Mouse (Mus musculus): ENCODE results near the gene Cfap99. TPM values are rescaled to one million over a fixed set of nuclear protein-coding genes. Genes with fewer than 3 reads are reported as not detected.

The Cfap99 gene
- polyA plus RNA-seq, 1 experiment from 2014 or later = not detected

DNA sequence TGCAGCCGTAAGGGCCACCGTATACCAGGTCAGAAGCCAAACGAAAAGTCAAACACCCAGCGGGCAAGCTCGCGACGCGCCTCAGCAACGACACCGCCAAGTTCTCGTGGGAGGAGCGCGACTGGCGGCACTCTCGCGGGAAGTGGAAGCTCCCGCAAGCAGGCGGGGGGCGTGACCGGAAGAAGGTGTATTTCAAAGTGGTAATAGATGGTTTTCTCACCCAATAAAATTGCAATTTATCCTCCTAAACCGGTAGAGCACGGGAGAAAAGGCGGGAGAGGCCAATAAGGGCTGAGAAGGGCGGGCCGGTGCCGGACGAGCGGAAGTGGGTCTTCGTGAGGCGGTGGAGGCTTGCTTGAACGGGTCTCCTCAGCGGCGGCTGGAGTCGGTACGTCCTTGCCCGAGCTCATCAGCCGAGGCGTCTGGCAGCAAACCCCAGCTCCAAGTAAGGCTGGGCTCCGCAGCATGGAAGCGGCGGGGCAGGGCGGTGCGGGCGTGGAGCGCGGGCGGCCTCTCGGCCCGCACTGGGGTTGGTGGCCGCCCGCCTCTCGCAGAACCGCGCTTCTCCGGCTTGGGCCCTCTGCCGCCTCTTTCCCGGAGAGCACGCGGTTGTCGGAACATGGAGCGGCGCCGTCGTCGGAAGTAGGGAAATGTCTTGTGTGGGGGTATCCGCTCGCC is 47.8 kb downstream of the Cfap99 start, which contains the start of gene Rnf4:
Gene Rnf4 (plus strand): TSS at position 193 of the 678 bp plus-strand sequence.
- H3K9ac ChIP-seq (replicated peaks) = peak within 1 kb of the TSS; percentile 95
- peaks cover 25% of the 10 kb centered on the region for H3K4me1 ChIP-seq
- peak within 1 kb of the TSS; percentile 94 for H3K4me2 ChIP-seq
- WGBS = under 1% methylated on average over 67 of the region's 67 CpGs
- no peaks in the 10 kb centered on the region for H3K27me3 ChIP-seq (replicated peaks)
- H3K27ac ChIP-seq (replicated peaks) = peak within 1 kb of the TSS; percentile 94
- no peaks in the 10 kb centered on the region for H3K36me3 ChIP-seq
- peak within 1 kb of the TSS; percentile 99 for H3K4me3 ChIP-seq (replicated peaks)
- ATAC-seq (ENCODE audit: low FRiP score) = peak; percentile 98
- no peaks in the 10 kb centered on the region for H3K9me3 ChIP-seq (replicated peaks)

DNA sequence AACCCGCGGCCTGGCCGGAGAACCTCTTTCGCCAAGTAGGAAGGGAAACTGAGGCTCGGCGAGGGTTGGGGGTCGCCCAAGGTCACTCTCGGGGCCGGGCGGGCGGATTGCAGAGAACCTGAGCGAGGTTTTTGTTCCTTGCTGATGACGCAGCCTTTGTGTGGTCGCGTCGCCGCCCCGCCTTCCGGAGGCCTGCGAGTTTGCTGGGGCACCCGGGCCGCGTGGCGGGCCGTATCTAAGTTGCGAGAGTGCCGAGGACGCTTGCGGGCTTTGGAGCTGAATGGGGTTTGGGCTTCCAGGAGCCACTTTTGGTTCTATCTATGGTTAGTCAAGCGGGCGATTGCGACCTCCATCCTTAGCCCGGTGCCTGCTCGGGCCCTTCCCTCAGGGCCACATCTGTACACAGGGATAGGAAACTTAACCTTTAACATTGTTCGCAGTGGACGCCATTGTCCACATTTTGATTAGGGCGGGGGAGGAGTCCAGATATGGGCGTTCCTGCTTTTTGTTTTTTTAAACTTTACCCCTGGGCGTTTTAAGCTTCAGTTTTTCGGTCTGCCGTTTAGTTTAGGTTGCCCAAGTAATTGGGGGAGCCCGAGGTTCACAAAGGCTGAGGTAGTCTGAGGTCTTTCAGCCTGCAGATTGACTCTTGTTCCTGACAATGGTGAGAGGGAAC is 48.5 kb downstream of the Cfap99 start:
- Histone ChIP-seq H3K27me3 (replicated peaks) (no peaks in the 10 kb centered on the region), H3K4me1 (peaks cover 25% of the 10 kb centered on the region), H3K36me3 (no peaks in the 10 kb centered on the region), H3K27ac (replicated peaks) (peak overlapping the region; percentile 94), H3K4me2 (peak overlapping the region; percentile 82), H3K9me3 (replicated peaks) (no peaks in the 10 kb centered on the region), H3K4me3 (replicated peaks) (peak overlapping the region; percentile 99), H3K9ac (replicated peaks) (peak overlapping the region; percentile 95)
- peak; percentile 16; the same call in 1 of the 2 replicates for ATAC-seq (ENCODE audit: low FRiP score)
- under 1% methylated on average over 42 of the region's 42 CpGs for WGBS

DNA sequence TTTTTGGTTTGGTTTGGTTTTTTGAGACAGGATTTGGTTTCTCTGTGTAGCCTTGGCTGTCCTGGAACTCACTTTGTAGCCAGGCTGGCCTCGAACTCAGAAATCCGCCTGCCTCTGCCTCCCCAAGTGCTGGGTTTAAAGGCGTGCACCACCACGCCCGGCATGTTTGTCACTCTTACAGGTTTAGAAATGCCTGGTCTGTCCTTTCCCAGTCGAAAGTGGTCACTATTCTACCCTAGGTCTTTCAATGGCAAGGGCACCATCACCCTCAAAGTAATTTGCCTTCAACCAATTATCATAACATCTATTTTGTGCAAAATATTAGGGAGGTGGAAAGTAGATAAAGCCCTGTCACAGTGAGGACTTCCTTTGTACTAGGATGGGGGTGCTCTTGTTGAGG is 51.8 kb downstream of the Cfap99 start:
- Histone ChIP-seq H3K9ac (replicated peaks) (no peak overlapping the region), H3K27ac (replicated peaks) (no peak overlapping the region), H3K27me3 (replicated peaks) (no peaks in the 10 kb centered on the region), H3K4me3 (replicated peaks) (no peak overlapping the region), H3K9me3 (replicated peaks) (no peaks in the 10 kb centered on the region), H3K4me2 (no peak overlapping the region), H3K36me3 (peaks cover 10% of the 10 kb centered on the region), H3K4me1 (peaks cover 23% of the 10 kb centered on the region)
- ATAC-seq (ENCODE audit: low FRiP score) = no peak
- WGBS = over 99% methylated on average over 6 of the region's 6 CpGs

DNA sequence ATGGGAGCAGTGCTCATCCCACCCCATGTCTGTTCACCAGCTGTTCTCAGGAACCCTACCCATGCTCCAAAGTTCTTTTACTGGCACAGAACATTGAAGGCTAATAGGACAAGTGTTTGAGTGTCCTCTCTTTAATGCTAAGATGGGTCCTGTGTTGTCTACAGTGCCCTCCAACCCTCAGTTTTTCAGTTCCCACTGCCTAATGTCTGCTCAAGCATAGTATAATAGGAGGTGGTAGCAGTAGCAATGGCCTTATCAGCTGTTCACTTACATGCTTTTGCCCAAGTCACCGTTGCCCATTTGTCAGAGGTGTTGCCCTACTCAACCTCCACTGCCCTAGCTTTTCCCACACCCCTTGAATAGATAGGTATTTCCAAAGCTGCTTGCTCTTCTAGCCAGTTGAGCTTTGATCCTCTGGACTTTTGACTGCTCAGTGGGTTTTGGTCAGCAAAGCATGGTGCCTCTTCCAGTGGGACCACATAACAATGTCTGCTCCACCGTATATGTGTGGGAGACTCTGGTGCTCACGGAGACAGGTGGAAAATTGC is 63.8 kb downstream of the Cfap99 start:
- peaks cover 88% of the 10 kb centered on the region for H3K36me3 ChIP-seq
- ATAC-seq (ENCODE audit: low FRiP score) = no peak
- H3K27me3 ChIP-seq (replicated peaks) = no peaks in the 10 kb centered on the region
- 96% methylated on average over 3 of the region's 3 CpGs for WGBS
- H3K4me3 ChIP-seq (replicated peaks) = no peak overlapping the region
- H3K9ac ChIP-seq (replicated peaks) = no peak overlapping the region
- no peak overlapping the region for H3K4me2 ChIP-seq
- no peaks in the 10 kb centered on the region for H3K4me1 ChIP-seq
- no peak overlapping the region for H3K27ac ChIP-seq (replicated peaks)
- no peaks in the 10 kb centered on the region for H3K9me3 ChIP-seq (replicated peaks)

DNA sequence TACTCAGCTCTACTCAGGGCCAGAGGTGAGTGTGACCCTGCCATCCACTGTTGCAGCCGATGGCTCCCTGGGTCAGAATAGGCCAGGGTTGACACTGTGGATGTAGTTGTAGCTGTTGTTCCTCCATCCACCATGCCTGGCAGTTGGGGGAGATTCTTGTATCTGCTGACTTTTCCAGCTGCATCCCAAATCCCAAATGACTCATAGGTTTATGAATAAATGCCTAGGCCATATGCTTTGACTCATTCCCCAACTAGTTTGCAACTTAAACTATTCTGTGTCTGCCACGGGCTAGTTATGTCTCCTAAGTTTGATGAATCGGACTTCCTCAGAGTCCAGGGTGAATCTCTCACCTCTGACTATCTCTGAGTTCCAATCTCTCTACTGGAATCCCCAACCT is 71.9 kb downstream of the Cfap99 start:
- ATAC-seq (ENCODE audit: low FRiP score) = no peak
- no peaks in the 10 kb centered on the region for H3K4me1 ChIP-seq
- 90% methylated on average over 3 of the region's 3 CpGs for WGBS

DNA sequence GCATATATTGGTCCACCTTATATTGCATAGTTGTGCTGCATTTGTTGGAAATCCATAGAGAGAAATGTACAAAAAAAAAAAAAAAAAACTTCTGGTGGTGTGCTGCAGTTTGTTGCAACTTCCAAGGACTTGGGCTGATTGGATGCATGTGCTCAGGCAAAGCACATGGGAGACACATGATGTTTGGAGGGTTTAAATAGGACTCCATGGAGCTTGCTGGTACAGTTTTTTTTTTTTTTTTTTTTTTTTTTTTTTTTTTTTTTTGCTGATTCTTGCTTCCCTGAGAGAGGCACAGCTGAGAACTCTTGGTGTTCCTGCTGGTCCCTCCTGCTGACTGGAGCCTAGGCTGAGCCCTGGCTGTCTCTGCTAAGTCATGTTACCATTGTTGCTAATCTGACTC is 74.7 kb downstream of the Cfap99 start:
- H3K36me3 ChIP-seq = peaks cover 31% of the 10 kb centered on the region
- no peaks in the 10 kb centered on the region for H3K27me3 ChIP-seq (replicated peaks)
- H3K9me3 ChIP-seq (replicated peaks) = no peaks in the 10 kb centered on the region
- ATAC-seq (ENCODE audit: low FRiP score) = no peak
- H3K9ac ChIP-seq (replicated peaks) = no peak overlapping the region
- no peak overlapping the region for H3K27ac ChIP-seq (replicated peaks)
- H3K4me1 ChIP-seq = no peaks in the 10 kb centered on the region
- H3K4me2 ChIP-seq = no peak overlapping the region
- H3K4me3 ChIP-seq (replicated peaks) = no peak overlapping the region

More for the DNA sequence above, 71.9 kb downstream of the Cfap99 start:
- peaks cover 47% of the 10 kb centered on the region for H3K36me3 ChIP-seq
- H3K9ac ChIP-seq (replicated peaks) = no peak overlapping the region
- H3K9me3 ChIP-seq (replicated peaks) = no peaks in the 10 kb centered on the region
- no peaks in the 10 kb centered on the region for H3K27me3 ChIP-seq (replicated peaks)
- no peak overlapping the region for H3K4me3 ChIP-seq (replicated peaks)
- no peak overlapping the region for H3K27ac ChIP-seq (replicated peaks)
- no peak overlapping the region for H3K4me2 ChIP-seq

DNA sequence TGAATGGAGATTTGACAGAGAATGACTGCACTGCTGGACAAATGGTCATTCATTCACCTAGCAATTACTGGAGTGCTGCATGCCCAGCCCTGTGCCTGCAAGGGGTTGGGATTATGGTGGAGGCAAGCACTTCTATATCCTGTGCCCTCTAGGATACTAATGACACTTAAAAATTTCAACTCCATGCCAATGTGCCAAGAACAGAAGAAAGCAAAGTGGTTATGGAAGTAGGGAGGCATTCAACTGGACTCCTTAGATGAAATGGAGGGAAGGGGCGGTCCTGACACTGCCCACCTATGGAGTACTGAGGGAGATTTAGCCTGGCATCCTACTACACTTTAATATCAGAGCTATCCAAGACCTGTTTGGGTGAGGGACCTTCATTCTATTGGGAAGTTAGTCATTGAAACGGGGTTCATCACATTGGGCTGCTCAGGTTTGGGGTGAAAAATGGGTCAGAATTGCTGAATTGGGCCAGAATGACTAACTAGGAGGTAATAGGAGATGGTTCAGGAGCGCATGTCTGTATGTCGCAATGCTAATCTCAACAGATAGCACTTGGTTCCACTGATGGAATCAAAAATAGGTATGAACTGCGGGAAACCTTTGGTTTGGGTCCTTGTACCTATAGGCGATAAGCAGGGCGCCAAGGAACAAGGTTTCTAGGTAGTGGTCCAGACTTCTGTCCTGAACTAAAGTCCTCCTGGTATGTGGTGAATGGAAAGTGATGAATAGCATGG is 80.3 kb downstream of the Cfap99 start:
- WGBS = 76% methylated on average over 7 of the region's 7 CpGs

DNA sequence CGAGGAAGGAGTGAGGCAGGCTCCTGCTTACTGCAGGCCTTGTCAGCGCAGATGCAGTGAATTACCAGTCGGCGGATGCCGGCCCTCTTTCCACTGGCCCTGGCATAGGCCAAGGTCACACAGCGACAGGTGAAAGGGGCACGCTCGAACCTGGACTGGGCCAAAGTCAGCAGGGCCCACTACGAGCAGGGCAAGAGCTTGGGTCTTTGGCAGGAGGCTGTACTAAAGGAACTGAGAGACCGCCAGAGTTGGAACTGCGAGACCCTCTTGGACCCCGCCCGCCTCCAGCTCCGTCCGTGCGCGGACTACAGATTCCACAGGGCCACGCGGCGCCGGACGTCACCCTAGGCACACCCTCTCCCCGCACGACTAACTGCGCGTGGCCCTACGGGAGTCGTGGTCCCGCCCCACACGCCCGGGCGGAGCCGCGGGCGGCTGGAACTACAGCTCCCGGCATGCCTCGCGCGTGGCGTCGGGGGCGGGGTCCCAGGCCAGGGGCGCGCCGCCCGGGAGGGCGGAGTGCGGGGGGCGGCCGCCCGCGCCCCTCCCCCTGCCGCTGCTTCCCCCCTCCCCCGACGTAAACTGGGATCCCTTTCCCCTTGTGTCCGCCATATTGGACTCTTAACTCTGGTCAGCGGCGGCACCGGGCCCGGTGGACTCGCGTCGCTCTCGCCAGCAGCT is 81.1 kb downstream of the Cfap99 start, which contains the start of gene Fam193a:
Gene Fam193a (plus strand): TSS at position 593 of the 681 bp plus-strand sequence.
- Histone ChIP-seq H3K27ac (replicated peaks) (peak within 1 kb of the TSS; percentile 94), H3K4me2 (peak within 1 kb of the TSS; percentile 67), H3K27me3 (replicated peaks) (no peaks in the 10 kb centered on the region), H3K4me1 (peaks cover 24% of the 10 kb centered on the region), H3K4me3 (replicated peaks) (peak within 1 kb of the TSS; percentile 65), H3K9me3 (replicated peaks) (no peaks in the 10 kb centered on the region), H3K36me3 (peaks cover 7% of the 10 kb centered on the region; the same call in 1 of the 2 replicates), H3K9ac (replicated peaks) (peak within 1 kb of the TSS; percentile 93)
- peak; percentile 100 for ATAC-seq (ENCODE audit: low FRiP score)
- WGBS = under 1% methylated on average over 56 of the region's 64 CpGs

More for the DNA sequence above, 80.3 kb downstream of the Cfap99 start:
- H3K27ac ChIP-seq (replicated peaks) = peak overlapping the region; percentile 94
- H3K9ac ChIP-seq (replicated peaks) = peak overlapping the region; percentile 70
- peak overlapping the region; percentile 67 for H3K4me2 ChIP-seq
- ATAC-seq (ENCODE audit: low FRiP score) = no peak
- H3K27me3 ChIP-seq (replicated peaks) = no peaks in the 10 kb centered on the region
- H3K4me3 ChIP-seq (replicated peaks) = peak overlapping the region; percentile 65
- H3K4me1 ChIP-seq = peaks cover 24% of the 10 kb centered on the region
- peaks cover 7% of the 10 kb centered on the region; the same call in 1 of the 2 replicates for H3K36me3 ChIP-seq
- H3K9me3 ChIP-seq (replicated peaks) = no peaks in the 10 kb centered on the region

DNA sequence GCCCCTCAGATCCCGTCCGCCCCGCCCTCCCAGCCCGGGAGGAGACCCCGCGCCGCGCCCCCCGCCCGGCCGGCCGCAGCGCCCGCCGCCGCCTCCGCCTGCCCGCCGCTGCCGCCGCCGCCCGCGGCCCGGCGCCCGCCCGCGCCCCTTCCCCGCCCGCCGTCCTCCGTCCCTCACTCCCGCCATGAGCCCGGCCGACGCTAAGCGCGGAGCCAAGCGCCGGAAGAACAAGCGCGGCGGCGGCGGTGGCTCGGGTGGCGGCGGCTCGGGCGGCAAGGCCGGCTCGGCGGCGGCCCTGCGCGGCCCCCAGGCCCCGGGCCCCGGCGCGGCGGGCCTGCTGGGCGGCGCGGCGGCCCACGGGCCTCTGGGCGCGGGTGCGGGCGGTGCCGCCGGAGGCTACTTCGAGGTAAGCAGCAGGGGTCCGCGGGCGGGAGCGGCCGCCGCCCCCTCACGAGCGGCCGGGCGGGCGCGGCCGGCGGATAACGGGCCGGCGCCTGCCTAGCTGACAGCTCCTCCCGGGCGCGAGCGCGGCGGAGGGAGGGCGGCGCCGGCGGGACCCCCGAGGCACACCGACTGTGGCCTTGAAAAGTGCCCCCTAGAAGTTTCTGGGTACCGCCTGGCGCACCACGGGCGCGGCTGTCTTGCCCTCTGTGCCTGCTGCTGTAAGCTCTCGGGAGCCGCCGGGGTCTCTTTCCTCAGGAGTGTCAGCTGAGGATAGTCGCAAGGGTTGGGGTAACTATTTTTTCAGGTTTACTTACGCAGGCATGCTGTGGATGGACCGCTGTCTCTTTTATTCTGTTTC is 81.8 kb downstream of the Cfap99 start:
- Histone ChIP-seq H3K4me3 (replicated peaks) (peak overlapping the region; percentile 65), H3K9me3 (replicated peaks) (no peaks in the 10 kb centered on the region), H3K9ac (replicated peaks) (peak overlapping the region; percentile 93), H3K36me3 (peaks cover under 1% of the 10 kb centered on the region; the same call in 1 of the 2 replicates), H3K4me1 (peaks cover 24% of the 10 kb centered on the region), H3K27ac (replicated peaks) (peak overlapping the region; percentile 85), H3K4me2 (peak overlapping the region; percentile 63), H3K27me3 (replicated peaks) (no peaks in the 10 kb centered on the region)
- ATAC-seq (ENCODE audit: low FRiP score) = no peak
- WGBS = under 1% methylated on average over 45 of the region's 114 CpGs

DNA sequence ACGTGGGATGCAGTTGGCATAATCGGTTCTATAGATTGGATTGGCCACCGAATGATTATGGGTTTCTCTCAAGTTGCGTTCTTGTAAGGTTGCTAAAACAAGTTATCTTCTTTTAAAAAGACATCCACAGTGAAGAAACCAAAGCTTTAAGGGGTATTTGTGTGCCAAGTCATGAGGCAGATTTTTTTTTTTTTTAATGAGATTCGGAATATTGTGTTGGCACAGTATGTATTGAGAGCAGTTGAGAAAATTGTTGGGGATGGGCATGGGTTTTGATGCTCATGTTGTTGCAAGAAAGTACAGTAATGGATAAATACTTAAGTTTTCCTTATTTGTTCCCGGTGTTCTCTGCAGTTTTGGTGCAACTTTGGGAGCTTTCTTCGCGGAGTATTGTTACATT is 82.4 kb downstream of the Cfap99 start:
- Histone ChIP-seq H3K27ac (replicated peaks) (peak overlapping the region; percentile 85), H3K9me3 (replicated peaks) (no peaks in the 10 kb centered on the region), H3K4me1 (peaks cover 24% of the 10 kb centered on the region), H3K4me3 (replicated peaks) (peak overlapping the region; percentile 65), H3K9ac (replicated peaks) (peak overlapping the region; percentile 93), H3K36me3 (no peaks in the 10 kb centered on the region), H3K4me2 (peak overlapping the region; percentile 63), H3K27me3 (replicated peaks) (no peaks in the 10 kb centered on the region)
- 31% methylated on average over 8 of the region's 8 CpGs for WGBS
- no peak for ATAC-seq (ENCODE audit: low FRiP score)

All from neural tube, embryonic 15.5 days (tissue).